Mouse (Mus musculus) natural killer cell, adult 2 months (primary cell): ENCODE measurements around the gene Gpx4.

Experiments used
- DNase-seq, 2 experiments: peaks; one replicate each; pipeline ENCODE4 v3.0.0; 2022; ENCODE audit warnings: low spot score in 2 of 2

The Gpx4 gene

DNA sequence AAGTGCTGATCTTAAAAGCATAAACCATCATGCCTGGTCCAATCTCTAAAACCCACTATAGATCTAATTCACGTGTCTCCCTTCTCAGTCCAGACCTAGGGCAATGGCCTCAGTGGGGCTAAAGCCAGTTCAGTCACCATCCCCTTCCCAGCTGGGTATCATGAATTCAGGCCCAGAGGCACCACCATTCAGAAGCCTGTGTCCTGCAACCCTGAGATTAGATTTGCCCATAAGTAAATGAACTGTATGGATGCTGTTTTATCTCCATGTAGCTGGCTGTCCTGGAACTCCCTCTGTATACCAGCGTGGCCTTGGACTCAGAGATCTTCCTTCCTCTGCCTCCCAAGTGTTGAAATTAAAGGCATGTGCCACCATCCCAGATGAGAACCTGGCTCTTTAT is 56.1 kb downstream of the Gpx4 start:
- DNase-seq, result no peak

DNA sequence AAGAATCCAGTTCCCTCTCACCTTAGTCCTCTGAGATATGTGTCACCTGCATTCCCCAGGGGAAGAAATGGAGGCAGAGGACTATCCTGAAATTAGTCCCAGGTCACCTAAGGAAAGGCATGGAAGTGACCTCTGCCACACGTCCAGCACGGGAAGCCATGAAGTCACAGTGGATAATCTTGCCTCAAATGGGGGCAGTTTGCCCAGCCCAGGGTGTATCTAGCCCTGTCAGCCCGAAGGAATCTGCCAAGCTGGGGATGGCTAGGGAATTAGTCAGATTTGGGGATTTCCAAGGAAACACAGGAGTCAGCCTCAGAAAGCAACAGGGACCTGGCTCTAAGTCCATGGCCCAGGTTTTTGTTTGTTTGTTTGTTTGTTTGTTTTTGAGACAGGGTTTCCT is 57.2 kb downstream of the Gpx4 start:
- no peak for DNase-seq

DNA sequence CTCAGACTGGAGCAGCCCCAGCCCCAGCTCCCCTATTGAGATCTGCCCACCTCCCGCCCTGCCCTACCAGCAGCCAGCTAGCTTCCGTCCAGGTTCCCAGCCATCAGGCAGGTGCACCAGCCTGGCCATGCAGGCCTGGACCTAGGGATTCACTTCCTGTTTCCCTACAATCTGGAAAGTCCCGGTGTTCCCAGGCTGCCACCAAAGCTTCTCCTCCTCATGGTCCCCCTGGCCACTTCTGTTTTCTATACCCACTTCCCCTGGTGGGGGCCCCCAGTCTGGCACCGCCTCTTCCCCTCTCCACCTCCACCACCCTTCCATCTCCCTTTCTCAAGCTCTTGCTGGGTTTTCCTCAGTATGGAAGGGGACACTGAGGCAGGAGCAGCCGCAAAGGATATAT is 58.5 kb downstream of the Gpx4 start, which contains the start of gene Sbno2:
Gene Sbno2, minus strand, starts transcription at position 112 of the 400 bp plus-strand sequence.
- DNase-seq, result peak in 1 of 2 experiments; percentile 38

DNA sequence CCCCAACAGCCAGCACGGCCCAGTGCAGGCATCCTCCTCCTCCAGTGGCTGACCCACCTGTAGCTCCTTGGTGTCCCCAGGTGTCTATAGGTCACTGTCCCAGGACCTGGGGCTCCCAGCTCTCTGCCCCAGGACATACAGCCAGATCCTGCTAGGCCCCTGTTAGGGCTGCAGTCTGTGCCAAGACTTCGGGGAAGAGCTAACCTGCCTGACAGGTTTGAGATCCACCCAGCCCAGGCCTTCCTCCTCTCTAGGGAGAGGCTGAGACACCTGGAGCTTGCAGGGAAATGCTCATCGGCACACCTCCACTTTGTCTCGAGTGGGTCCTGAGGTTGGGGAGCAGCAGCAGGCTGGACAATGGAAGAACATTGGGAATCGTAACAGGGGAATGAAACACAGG is 59.0 kb downstream of the Gpx4 start:
- no peak for DNase-seq
